Mouse (Mus musculus) E14TG2a.4 (cell line): Measurements from ENCODE around the gene Olfr205.

ENCODE experiments used
- CTCF ChIP-seq: conservative IDR thresholded peaks from 2 replicates; pipeline ENCODE4 v1.5.1; 2014; ENCODE audit warnings: low read length
- NANOG ChIP-seq: IDR thresholded peaks from 2 replicates; pipeline ENCODE4 v1.6.1; 2014; ENCODE audit warnings: borderline replicate concordance, low read length, mixed read lengths
- POU5F1 ChIP-seq: IDR thresholded peaks from 2 replicates; pipeline ENCODE4 v1.6.1; 2014; ENCODE audit warnings: low read length, borderline replicate concordance

DNA sequence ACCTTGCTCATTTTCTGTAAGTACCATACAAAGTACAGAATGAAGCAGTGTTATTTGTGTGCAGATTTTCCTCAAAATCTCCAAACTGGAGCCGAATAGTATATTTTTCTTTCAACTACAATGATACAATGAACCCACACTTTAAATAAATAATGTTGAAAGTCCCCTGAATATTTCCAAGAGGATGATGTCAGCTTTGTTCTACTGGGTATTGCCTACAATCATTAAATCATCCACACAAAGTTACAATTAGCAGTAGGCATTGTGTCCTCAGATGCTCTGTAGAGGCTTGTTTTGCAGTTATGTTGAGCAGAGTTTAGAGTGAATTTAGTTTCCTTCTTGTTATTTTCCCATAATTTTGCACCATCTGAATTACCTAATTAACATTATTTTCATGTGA lies 44.2 kb downstream of the Olfr205 start, which contains the start of gene Olfr202:
- no peak for TF ChIP-seq NANOG
- no peak for TF ChIP-seq CTCF
- no peak for TF ChIP-seq POU5F1
